Mouse (Mus musculus): Measurements from ENCODE around the gene Gm5244. TPM values are rescaled to one million over a fixed set of nuclear protein-coding genes. Genes with fewer than 3 reads are reported as not detected.
A peak's percentile ranks its signal among the peaks of the same experiment; 100 is the strongest.

Gm5244 gene
- polyA plus RNA-seq (2015; fragmentation: Nextera tagmentation; extraction: Ambion mirVana): not detected in 2 replicates

DNA sequence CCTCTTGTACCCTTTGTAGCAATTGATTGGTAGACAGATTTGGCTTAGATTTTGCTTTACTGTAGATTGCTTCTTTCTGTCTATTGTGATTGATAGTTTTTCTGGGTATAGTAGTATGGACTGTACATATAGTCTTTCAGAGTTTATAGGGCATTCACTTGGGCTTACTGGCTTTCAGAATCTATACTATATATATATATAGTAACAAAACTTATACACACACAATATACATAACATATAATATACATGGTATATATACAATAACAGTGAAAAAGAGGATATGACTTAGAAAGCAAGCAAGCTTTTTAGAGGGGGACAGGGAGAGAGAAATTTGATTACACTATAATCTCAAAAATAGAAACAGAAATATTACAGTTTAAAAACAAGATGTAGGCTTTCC lies at the start of gene Gm5244:
Gm5244 (plus strand) TSS at position 301 of the 400 bp plus-strand sequence.
- Histone ChIP-seq H3K27ac (replicated peaks) (no peak within 1 kb of the TSS), H3K36me3 (no peaks in the 10 kb centered on the region), H3K9me3 (no peaks in the 10 kb centered on the region), H3K27me3 (no peaks in the 10 kb centered on the region), H3K9ac (replicated peaks) (no peak within 1 kb of the TSS), H3K4me1 (no peaks in the 10 kb centered on the region), H3K4me3 (no peak within 1 kb of the TSS), H3K4me2 (replicated peaks) (no peak within 1 kb of the TSS)
- ATAC-seq (replicated peaks): no peak

DNA sequence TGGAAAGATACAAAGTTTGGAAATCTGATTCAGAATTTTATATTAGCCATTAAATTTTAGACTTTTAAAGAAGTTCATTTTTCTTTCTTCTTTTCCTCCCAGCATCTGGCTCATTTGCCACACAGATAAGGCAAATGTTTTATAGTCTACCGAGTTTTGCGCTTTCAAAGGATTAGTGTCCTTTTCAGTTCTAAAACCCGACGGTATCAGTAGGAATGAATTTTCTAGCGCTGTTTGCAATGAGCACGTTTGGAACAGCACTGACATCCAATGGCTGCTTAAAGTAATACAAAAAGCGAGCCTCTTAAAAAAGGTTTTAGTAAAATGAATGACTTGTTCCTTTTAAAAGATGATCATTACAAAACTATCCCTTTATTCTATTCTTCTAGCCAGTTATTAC lies 49.4 kb upstream of the Gm5244 start:
- Histone ChIP-seq H3K4me2 (replicated peaks) (peak overlapping the region; percentile 84), H3K9me3 (no peaks in the 10 kb centered on the region), H3K27me3 (no peaks in the 10 kb centered on the region), H3K36me3 (no peaks in the 10 kb centered on the region), H3K9ac (replicated peaks) (peak overlapping the region; percentile 62), H3K4me1 (peaks cover 20% of the 10 kb centered on the region), H3K27ac (replicated peaks) (peak overlapping the region; percentile 99), H3K4me3 (peak overlapping the region; percentile 94)
- WGBS: 0% methylated on average over 7 of the region's 7 CpGs
- ATAC-seq (replicated peaks): no peak

DNA sequence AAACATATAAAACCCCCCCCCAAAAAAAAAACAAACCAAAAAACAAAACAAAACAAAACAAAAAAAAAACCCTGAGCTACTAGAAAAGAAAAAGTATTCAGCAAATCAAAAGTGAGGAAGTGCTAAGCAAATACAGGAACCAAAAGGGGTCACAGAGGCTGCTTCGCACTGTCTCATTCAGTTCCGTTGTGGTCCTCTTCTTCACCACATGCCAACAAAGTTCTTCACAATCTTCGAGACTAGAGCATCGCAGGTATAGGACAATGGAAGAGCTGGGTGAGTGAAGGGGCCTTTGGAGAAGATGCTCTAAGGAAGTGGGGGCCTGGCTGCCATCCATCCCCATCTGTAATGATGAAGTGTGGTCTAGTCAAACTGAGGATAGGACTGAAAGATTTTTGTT lies 48.1 kb upstream of the Gm5244 start:
- 86% methylated on average over 4 of the region's 4 CpGs for WGBS
- H3K4me1 ChIP-seq: peaks cover 14% of the 10 kb centered on the region
- no peaks in the 10 kb centered on the region for H3K36me3 ChIP-seq
- no peak overlapping the region for H3K9ac ChIP-seq (replicated peaks)
- H3K27ac ChIP-seq (replicated peaks): no peak overlapping the region
- H3K4me3 ChIP-seq: no peak overlapping the region
- no peak overlapping the region for H3K4me2 ChIP-seq (replicated peaks)
- H3K27me3 ChIP-seq: no peaks in the 10 kb centered on the region
- no peak for ATAC-seq (replicated peaks)
- no peaks in the 10 kb centered on the region for H3K9me3 ChIP-seq

DNA sequence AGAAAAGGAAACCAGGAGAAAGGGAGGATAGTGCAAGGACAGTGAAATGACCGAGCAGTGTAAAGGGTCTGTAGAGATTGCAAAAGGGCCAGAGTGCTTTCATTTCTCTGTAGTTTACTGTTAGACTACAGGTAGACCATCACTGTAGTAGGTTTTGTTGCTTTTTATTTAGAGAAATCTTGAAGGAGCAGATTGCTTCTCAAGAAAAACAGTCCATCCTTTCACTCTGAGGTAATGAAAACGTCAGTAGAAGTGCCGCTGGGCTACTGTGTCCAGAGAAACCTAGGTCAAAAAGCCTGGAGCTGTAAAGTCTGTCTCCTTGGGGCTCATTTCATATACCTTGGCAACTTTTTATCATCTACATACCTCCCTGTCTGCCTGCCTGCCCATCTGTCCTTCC lies 47.4 kb upstream of the Gm5244 start:
- Histone ChIP-seq H3K36me3 (no peaks in the 10 kb centered on the region), H3K4me2 (replicated peaks) (no peak overlapping the region), H3K9ac (replicated peaks) (no peak overlapping the region), H3K4me1 (peaks cover 8% of the 10 kb centered on the region; the same call in 1 of the 2 replicates), H3K27ac (replicated peaks) (no peak overlapping the region), H3K9me3 (no peaks in the 10 kb centered on the region), H3K4me3 (no peak overlapping the region), H3K27me3 (no peaks in the 10 kb centered on the region)
- WGBS: 88% methylated on average over 3 of the region's 3 CpGs
- no peak for ATAC-seq (replicated peaks)

DNA sequence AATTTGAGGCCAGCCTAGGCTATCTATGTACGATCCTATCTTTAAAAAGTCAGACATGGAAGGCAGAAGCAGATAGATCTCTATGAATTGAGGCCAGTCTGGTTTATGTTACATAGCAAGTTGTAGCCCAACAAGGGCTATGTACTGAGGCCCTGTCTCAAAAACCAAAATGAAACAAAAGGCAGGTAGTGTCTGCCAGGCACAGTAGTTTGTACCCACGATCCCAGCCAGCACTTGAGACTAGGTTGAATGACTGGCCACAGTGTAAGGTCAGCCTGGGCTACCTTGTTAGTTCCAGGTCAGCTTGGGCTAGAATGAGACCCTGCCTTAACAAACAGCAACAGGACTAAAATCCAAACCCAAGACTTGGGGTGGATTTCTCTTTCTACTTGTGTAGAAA lies 45.9 kb upstream of the Gm5244 start:
- no peak for ATAC-seq (replicated peaks)
- 77% methylated on average over 2 of the region's 2 CpGs for WGBS
- no peak overlapping the region for H3K27ac ChIP-seq (replicated peaks)
- no peak overlapping the region for H3K9ac ChIP-seq (replicated peaks)
- no peaks in the 10 kb centered on the region for H3K27me3 ChIP-seq
- H3K4me2 ChIP-seq (replicated peaks): no peak overlapping the region
- H3K9me3 ChIP-seq: no peaks in the 10 kb centered on the region
- no peak overlapping the region for H3K4me3 ChIP-seq
- no peaks in the 10 kb centered on the region for H3K36me3 ChIP-seq
- peaks cover 8% of the 10 kb centered on the region; the same call in 1 of the 2 replicates for H3K4me1 ChIP-seq

DNA sequence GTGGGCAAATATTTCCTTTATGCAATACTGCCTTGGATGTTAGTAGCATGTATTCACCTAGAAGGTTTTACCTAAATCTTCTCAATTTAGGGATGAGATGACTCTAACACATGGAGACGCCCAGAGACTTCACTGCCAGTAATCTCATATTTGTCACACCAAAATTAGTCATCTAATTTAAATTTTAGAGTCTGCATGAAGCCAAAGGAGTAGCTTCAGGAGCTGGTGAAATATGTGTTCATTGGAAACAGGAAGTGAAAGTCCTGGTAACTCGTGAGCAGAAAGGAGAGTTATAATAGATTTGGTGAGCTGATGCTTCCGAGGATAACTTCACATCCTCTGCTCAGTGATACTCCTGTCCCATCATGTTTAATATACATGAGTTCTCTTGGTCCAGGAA lies 45.4 kb upstream of the Gm5244 start:
- no peak overlapping the region for H3K4me3 ChIP-seq
- no peak overlapping the region for H3K27ac ChIP-seq (replicated peaks)
- H3K4me2 ChIP-seq (replicated peaks): no peak overlapping the region
- H3K9ac ChIP-seq (replicated peaks): no peak overlapping the region
- H3K36me3 ChIP-seq: no peaks in the 10 kb centered on the region
- ATAC-seq (replicated peaks): no peak
- H3K4me1 ChIP-seq: peaks cover 8% of the 10 kb centered on the region; the same call in 1 of the 2 replicates
- 81% methylated on average over 3 of the region's 3 CpGs for WGBS
- no peaks in the 10 kb centered on the region for H3K9me3 ChIP-seq
- H3K27me3 ChIP-seq: no peaks in the 10 kb centered on the region

DNA sequence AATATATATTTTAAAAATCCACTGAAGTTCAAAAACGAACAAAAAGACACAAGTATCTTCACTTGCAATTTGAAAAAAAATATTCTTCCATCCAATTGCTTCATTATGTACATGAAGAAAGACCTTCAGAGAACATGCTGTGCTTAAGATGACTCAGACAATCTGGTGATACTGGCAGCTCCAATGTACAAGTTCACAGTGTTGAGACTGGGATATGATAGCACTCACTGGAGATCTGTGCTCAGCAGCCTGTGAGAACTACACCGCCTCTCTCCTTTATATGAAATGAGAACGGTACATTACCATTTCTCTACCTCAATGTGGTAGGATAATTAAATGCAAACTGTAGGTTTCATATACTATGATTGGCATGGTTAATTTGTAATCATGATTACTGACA lies 43.7 kb upstream of the Gm5244 start:
- Histone ChIP-seq H3K4me2 (replicated peaks) (no peak overlapping the region), H3K36me3 (no peaks in the 10 kb centered on the region), H3K4me3 (no peak overlapping the region), H3K4me1 (no peaks in the 10 kb centered on the region), H3K9ac (replicated peaks) (no peak overlapping the region), H3K9me3 (no peaks in the 10 kb centered on the region), H3K27ac (replicated peaks) (no peak overlapping the region), H3K27me3 (no peaks in the 10 kb centered on the region)
- no peak for ATAC-seq (replicated peaks)
- WGBS: 75% methylated on average over 3 of the region's 3 CpGs

DNA sequence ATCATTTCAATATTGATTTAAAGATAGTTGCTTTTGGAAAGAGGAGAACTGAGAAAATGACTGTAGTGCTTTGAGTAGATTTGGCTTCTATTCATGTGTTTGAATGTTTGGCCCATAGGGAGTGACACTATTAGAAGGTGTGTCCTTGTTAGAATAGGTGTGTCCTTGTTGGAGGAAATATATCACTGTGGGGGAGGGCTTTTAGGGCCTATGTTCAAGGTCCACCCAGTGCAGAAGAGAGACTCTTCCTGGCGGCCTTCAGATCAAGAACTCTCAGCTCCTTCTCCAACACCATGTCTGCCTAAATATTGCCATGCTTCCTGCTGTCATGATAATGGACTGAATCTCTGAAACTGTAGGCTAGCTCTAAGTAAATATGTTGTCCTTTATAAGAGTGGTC lies 42.2 kb upstream of the Gm5244 start:
- no peaks in the 10 kb centered on the region for H3K4me1 ChIP-seq
- no peaks in the 10 kb centered on the region for H3K36me3 ChIP-seq
- 69% methylated on average over 1 of the region's 1 CpGs for WGBS
- H3K4me3 ChIP-seq: no peak overlapping the region
- H3K9ac ChIP-seq (replicated peaks): no peak overlapping the region
- no peak overlapping the region for H3K4me2 ChIP-seq (replicated peaks)
- H3K27ac ChIP-seq (replicated peaks): no peak overlapping the region
- H3K9me3 ChIP-seq: no peaks in the 10 kb centered on the region
- no peak for ATAC-seq (replicated peaks)
- H3K27me3 ChIP-seq: no peaks in the 10 kb centered on the region

DNA sequence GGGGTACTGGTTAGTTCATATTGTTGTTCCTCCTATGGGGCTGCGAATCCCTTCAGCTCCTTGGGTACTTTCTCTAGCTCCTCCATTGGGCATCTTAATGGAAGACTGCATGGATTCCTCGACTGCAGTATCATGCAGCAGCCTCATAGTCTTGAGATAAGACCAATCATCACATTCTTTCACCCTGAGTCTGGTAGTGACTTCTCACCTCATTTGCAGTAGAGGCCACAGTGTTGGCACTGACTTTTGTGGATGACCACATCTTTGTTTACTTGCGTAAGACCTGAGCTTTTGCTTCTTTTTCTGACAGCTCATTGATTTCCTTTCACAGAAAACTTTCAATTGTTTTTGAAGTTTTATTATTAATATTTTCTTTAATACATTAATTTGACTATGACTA lies 40.8 kb upstream of the Gm5244 start:
- H3K9me3 ChIP-seq: no peaks in the 10 kb centered on the region

DNA sequence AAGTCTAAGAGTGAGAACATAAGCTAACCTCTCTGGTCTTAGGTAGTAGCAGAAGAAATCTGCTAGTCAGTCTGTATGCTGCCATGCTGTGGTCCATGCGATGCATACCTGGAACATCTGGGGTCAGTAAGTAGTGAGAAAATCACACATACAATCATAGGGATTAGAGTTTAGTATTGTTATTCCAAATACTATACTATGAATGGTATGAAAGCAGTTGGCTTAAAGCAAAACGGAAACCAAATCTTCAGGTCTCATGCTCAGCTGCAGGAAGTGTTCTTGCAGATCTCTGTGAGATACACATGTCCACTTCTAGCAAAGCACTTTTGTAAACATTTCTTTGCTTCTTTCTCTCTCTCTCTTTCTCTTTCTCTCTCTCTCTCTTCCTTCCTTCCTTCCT lies 40.3 kb upstream of the Gm5244 start:
- 73% methylated on average over 2 of the region's 2 CpGs for WGBS
- ATAC-seq (replicated peaks): no peak
- Histone ChIP-seq H3K9me3 (no peaks in the 10 kb centered on the region), H3K27ac (replicated peaks) (no peak overlapping the region), H3K36me3 (no peaks in the 10 kb centered on the region), H3K4me3 (no peak overlapping the region), H3K9ac (replicated peaks) (no peak overlapping the region), H3K27me3 (no peaks in the 10 kb centered on the region), H3K4me2 (replicated peaks) (no peak overlapping the region), H3K4me1 (no peaks in the 10 kb centered on the region)

More for the DNA sequence above, 40.8 kb upstream of the Gm5244 start:
- Histone ChIP-seq H3K4me2 (replicated peaks) (no peak overlapping the region), H3K27ac (replicated peaks) (no peak overlapping the region), H3K27me3 (no peaks in the 10 kb centered on the region), H3K9ac (replicated peaks) (no peak overlapping the region), H3K4me1 (no peaks in the 10 kb centered on the region), H3K36me3 (no peaks in the 10 kb centered on the region), H3K4me3 (no peak overlapping the region)
- ATAC-seq (replicated peaks): no peak
- WGBS: 92% methylated on average over 3 of the region's 3 CpGs

DNA sequence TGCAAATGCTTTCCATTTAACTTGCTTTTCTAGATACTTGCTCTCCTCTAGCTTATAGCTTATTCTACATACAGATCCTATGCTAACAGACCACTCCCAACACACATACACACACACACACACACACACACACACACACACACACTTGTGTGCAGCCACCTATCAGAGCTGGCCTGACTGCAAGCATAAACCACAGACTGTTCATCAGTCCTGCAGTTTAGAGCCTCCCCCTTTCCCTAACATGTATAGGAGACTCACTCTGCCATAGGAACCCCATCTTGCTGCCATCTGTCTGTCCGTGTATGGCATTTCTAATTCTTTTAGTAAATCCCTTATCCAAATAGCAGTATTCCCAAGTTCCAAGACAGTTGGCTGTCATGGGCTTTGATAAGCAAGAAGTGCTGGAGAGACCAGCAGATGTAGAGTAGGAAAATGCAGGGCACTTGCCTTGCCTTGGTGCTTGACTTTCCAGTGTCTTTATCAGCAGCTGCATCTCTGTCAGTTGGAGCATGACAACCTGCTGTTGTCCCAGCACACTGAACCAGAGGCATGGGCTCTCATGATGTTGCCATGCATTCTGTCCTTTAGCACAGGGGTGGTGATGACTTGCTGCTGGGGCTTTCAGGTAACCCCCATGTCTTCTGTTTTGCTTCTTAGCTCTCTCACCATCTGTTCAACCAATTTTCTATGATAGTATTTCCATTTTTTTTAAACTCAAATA lies 33.7 kb upstream of the Gm5244 start:
- H3K27ac ChIP-seq (replicated peaks): no peak overlapping the region
- H3K4me3 ChIP-seq: no peak overlapping the region
- no peaks in the 10 kb centered on the region for H3K9me3 ChIP-seq
- H3K27me3 ChIP-seq: no peaks in the 10 kb centered on the region
- ATAC-seq (replicated peaks): no peak
- no peak overlapping the region for H3K9ac ChIP-seq (replicated peaks)
- no peaks in the 10 kb centered on the region for H3K4me1 ChIP-seq
- H3K36me3 ChIP-seq: no peaks in the 10 kb centered on the region
- 60% methylated on average over 1 of the region's 1 CpGs for WGBS
- no peak overlapping the region for H3K4me2 ChIP-seq (replicated peaks)

DNA sequence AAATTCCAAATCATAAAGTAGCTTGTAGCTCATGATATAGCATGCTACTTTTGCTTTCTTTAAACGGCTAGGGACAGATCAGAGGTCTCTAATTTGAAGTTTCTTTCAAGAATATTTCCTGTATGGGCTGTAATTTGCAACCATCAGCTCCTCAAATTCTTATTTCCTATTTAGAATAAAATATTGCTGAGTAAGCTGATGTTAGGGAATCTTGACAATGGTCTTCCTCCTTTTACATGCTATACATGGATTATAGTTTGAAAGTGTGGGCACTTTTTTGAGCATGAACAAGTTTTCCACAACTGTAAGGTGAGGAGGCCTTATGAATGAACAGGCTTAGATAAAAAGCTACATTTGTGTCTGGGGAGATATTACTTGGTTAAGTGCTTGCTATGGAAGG lies 32.6 kb upstream of the Gm5244 start:
- Histone ChIP-seq H3K4me3 (no peak overlapping the region), H3K27ac (replicated peaks) (no peak overlapping the region), H3K36me3 (no peaks in the 10 kb centered on the region), H3K4me1 (no peaks in the 10 kb centered on the region), H3K9me3 (no peaks in the 10 kb centered on the region), H3K9ac (replicated peaks) (no peak overlapping the region), H3K4me2 (replicated peaks) (no peak overlapping the region), H3K27me3 (no peaks in the 10 kb centered on the region)
- whole genome bisulfite sequencing: 88% methylated on average over 1 of the region's 1 CpGs
- no peak for ATAC-seq (replicated peaks)

DNA sequence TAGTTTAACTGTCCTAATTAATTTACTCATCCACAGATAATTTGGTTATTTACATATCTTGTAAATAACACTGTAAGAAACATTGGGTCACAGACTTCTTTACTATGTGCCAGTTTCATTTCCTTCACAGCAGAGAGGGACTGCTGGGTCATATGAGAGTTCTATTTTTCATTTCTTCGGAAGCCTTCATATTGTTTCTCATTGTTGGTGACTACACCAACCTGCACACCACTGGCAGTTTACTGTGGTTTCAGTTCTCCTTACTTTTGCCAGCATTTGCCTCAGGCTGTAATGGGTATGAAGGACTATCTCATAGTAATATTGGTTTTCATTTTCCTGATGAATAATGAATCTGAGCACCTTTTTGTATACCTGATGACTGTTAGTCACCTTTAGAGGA lies 28.0 kb upstream of the Gm5244 start:
- no peak overlapping the region for H3K27ac ChIP-seq (replicated peaks)
- no peaks in the 10 kb centered on the region for H3K27me3 ChIP-seq
- no peaks in the 10 kb centered on the region for H3K4me1 ChIP-seq
- H3K4me2 ChIP-seq (replicated peaks): no peak overlapping the region
- H3K36me3 ChIP-seq: no peaks in the 10 kb centered on the region
- no peak for ATAC-seq (replicated peaks)
- H3K9me3 ChIP-seq: no peaks in the 10 kb centered on the region
- H3K9ac ChIP-seq (replicated peaks): no peak overlapping the region
- WGBS: 90% methylated on average over 1 of the region's 1 CpGs
- no peak overlapping the region for H3K4me3 ChIP-seq

Data from forebrain, embryonic 15.5 days (tissue).